Mouse (Mus musculus) cerebellum, postnatal 36 days (tissue): ENCODE results near the gene Hist1h1c.
"Not testable (repeated sequence)": the region's sequence is repeated elsewhere in the genome, so short reads cannot be mapped to it uniquely, and the experiment has no call there.

Experiments
- DNase-seq, 2 experiments: peaks; one replicate each; pipeline ENCODE4 v3.0.0; 2021 to 2022; ENCODE audit warnings: mixed read lengths in 2 of 2

Hist1h1c gene

GRCm38 (mm10) chr13:23717176-23717575, 21.4 kb upstream of the Hist1h1c start:
- no peak for DNase-seq

- DNase-seq, result not testable (repeated sequence)
Measured at GRCm38 (mm10) chr13:23717593-23718245, 20.9 kb upstream of the Hist1h1c start.

- DNase-seq, result no peak
Measured at GRCm38 (mm10) chr13:23724239-23724638, 14.4 kb upstream of the Hist1h1c start.

DNA sequence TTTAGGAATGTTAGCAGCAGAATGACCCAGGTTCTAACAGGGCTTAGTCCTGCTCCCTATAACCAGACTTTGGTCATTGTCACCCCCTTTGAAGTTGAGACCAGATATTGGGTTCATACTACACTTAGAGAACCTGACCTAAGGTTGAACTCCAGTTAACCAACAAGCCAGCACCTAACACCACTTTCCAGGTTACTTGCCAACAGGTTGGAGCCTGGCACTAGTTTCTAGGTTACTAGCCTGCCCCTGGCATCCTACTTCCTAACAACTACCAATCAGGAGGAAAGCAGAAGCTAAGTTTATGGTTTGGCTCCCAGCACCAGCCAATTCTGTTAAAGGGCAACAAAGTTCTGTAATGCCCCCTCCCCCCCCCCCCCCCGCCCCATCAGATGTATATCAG, 13.4 kb upstream of the Hist1h1c start:
- no peak for DNase-seq

- no peak for DNase-seq
Measured at GRCm38 (mm10) chr13:23728472-23729191, 10.0 kb upstream of the Hist1h1c start.

DNA sequence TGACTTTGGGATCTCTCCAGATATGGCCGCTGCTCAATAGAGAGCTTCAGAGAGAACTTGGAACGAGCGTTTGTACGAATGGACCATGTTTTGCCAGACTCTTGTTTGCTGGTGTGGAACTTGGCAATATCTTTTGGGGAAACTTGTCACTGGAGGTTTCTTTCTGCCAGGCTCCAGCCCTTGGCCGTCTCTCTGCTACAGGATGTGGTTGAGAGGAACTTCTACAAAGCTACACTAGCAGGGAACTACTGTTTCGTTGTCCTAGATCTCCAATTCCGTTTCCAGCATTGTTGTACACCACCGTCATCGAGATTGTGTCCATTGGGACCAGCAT, 9.4 kb upstream of the Hist1h1c start:
- DNase-seq, result no peak

GRCm38 (mm10) chr13:23729706-23730105, 8.9 kb upstream of the Hist1h1c start:
- no peak for DNase-seq

DNA sequence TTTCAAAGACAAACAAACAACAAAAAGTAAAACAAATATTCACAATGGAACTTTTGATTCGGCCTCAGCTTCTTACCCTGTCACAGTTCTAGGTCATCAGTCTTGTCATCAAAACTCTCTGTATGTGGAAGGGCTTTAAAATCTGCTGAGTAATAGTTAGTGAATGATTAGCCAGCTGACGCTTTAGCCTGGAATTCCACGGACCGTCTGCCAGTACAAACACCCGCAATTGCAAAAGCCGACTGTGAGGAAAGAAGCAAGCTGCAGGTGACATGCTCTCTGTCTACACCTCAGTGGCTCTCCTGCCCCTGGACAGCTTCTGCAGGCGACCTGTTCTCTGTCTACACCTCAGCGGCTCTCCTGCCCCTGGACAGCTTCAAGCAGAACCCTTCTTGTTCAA, 8.1 kb upstream of the Hist1h1c start:
- no peak for DNase-seq

DNA sequence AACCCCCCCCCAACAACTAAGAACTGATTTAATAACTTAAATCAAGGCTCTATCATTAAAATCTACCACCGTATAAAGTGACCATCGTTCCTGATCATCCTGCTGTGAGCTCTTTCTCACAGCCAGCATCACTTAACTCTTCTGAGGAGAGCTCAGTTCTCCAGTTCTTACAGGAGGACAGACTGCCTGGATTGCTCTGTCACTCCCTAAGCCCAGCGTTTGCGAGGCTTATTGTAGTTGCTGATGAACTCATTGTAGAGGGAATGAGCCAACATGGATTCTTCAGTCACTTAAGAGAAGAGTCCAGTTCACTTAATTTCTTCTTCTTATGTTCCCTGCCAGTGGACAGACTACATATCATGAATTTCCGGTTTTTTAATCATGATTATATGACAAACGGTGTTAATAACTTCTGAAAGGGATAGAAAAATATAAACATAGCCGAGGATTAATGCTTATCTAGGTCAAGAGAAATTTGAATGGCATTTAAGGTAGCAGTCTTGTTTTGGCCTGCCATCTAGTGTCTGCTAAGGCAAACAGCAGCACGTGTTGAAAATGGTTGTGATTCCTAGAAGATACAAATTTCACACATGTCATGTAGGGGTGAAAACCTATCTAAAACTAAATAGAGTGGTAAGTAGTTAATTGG, 6.3 kb upstream of the Hist1h1c start:
- no peak for DNase-seq

DNA sequence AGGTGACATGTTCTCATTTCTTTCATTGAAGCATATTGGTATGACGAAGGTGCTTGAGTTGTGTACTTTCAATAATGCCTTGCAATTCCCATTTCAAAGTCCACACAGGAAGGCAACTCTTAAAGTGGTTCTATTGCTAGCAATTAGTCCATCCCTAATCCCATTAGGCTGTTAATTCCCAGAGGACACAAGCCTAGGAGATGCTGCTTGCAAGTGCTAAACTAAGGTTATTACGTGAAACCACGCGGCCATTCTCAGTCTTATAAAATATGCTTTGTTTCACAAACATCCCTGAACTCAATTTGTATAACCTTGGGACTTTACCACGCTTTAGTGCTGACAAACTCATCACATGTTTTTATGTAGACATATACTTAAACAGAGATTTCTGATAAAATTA, 1.5 kb upstream of the Hist1h1c start:
- no peak for DNase-seq

- DNase-seq, result no peak
Measured at GRCm38 (mm10) chr13:23738041-23738440, 567 bp upstream of the Hist1h1c start.

DNA sequence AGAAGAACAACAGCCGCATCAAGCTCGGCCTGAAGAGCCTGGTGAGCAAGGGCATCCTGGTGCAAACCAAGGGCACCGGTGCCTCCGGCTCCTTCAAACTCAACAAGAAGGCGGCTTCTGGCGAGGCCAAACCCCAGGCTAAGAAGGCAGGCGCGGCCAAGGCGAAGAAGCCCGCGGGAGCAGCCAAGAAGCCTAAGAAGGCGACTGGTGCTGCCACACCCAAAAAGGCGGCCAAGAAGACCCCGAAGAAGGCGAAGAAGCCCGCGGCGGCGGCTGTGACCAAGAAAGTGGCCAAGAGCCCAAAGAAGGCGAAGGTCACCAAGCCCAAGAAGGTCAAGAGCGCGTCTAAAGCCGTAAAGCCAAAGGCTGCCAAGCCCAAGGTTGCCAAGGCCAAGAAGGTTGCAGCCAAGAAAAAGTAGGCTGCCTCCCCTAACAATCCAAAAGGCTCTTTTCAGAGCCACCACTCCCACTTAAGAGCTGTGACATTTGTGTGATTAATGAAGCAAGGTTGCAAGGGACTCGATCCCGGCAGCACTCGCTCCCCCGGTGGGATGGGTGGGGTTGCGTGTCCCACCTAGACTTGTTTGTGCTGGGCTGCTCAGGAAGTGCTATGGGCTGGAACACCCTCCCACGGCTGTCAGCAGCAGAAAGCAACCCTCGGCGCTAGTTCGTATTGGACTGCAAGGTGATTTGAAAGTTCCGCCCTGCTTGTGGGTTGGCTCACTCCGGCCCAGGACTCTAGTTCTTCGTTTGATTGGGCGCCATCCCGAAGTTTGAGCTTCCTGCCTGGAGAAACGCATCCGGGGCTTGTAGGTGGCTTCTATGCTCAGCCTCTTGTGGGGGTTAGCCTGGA, 687 bp downstream of the Hist1h1c start:
- DNase-seq, result peak; percentile 84 to 86

GRCm38 (mm10) chr13:23739922-23740252, 1.3 kb downstream of the Hist1h1c start:
- no peak for DNase-seq

DNA sequence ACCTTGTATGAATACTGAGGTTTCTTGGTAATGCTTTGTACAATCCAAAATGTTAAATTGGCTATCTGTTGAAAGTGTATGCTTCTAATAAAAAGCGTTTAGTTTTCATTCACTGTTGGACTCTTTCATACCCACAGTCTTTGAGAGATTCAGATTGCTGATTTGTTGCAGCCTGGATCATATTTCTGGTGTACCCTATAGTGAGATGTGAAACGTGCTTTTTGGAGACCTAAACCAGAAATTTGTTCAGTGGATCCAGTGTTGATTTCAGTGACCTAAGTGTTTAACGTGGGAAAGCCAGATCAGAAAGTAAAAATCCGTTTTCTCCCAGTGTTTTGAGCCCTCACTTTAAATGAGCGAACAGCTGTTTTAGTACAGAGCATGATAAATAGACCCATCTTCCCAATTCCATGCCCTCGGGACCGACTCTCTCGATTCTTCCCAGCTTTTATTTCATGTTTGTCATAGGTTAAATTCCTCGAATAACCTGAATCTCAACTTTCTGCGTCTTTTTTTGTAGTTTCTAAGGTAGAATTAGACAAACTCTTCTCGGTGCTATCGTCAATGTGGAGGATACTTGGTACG, 1.7 kb downstream of the Hist1h1c start:
- no peak for DNase-seq

DNA sequence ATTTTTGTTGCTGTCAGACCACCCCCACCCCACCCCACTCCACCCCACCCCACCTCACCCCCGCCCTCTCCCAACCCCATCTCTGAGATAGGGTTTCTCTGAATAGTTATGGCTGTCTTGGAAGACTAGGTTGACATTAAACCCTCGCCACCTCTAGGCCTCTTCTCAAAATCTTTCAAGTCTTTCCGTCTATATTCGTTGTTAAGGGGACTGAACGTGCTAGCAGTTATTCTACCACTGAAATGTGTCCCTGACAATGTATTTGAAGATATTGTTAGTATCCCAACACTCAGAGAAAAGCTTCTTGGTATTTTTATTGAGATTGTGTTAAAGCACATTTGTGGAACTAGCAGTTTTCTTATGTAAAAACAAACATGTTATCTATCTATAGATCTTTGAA, 2.3 kb downstream of the Hist1h1c start:
- DNase-seq, result no peak

DNA sequence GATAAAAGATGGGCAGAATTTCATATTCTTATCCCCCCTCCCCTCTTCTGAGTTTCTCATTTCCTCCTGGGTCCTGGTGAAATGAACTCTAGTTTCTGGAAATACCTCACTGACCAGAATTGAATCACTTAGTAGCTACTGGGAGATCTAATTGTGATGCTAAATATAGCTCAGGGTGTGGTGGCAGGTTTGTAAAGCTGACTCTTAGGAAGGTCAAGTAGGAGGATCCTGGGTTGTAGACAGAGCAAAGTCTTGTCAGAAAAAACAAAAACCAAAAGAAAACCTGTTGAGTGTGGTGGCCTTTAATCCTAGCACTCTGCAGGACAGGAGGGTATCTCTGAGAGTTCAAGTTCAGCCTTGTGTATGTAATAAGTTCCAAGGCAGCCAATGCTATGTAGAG, 3.4 kb downstream of the Hist1h1c start:
- no peak for DNase-seq

- no peak for DNase-seq
Measured at GRCm38 (mm10) chr13:23743215-23743614, 4.6 kb downstream of the Hist1h1c start.

DNA sequence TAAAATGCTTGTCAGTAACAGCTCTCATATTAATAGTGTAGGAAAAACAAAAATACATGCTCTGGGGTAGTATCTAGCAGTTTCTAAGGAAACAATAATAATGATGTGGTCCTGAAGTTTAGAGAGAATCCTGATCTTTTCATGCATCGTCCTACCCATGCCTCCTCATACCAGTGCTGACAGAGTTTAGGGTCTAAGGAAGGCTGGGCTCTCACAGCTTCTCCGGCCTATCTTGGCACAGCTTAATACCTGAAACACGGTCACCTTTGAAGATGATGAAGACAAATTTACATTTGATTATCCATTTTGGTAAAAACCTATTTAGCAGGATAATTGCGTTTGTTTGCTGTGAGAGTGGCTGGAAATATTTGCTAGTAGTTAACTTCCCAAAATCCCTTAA, 5.4 kb downstream of the Hist1h1c start:
- no peak for DNase-seq

GRCm38 (mm10) chr13:23744421-23745380, 6.1 kb downstream of the Hist1h1c start:
- no peak for DNase-seq

DNA sequence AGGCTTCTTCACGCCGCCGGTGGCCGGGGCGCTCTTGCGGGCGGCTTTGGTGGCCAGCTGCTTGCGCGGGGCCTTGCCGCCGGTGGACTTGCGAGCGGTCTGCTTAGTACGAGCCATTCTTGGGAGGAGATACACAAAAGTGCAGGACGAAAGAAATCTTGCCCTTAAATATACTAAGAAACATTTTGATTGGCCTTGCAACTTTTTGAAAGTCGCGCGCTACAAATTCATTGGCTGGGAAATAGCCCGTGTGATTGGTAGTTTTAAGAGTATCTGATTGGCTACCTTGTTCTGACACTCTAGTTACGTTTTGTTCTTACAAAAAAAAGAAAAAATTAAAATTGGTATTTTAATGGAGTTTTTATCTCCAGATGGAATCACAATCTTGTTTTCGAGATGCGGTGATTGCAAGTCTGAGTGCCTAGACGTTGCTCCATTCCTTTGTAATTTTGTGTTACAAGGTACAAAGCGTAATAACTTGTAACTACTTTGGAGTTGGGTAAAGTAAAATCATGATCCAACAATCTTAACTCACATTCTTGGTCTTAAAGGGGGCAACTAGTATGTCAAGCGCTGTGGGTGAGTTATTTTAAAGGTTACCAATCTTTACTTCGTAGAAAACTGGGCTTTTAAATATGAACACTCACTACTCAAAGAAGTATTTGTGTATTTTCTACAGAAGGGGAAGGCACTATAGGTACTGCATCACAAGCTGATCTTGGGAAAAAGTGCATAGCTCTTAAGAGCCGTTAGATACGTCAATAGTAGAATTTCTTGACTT, 7.0 kb downstream of the Hist1h1c start, which contains the start of gene Hist1h3c:
Hist1h3c (minus strand) TSS at position 222 of the 781 bp plus-strand sequence.
- peak; percentile 83 to 90 for DNase-seq
